Mouse (Mus musculus) lung, postnatal 0 days (tissue): ENCODE measurements around the gene Dync1i1.

Source experiments
- CTCF ChIP-seq: IDR thresholded peaks from 2 replicates; pipeline ENCODE4 v1.5.1; 2016; ENCODE audit warnings: antibody characterized with exemption, mild to moderate bottlenecking
- EP300 ChIP-seq: IDR thresholded peaks from 2 replicates; pipeline ENCODE4 v1.6.1; 2016; ENCODE audit warnings: antibody characterized with exemption, mild to moderate bottlenecking, control low read depth

DNA sequence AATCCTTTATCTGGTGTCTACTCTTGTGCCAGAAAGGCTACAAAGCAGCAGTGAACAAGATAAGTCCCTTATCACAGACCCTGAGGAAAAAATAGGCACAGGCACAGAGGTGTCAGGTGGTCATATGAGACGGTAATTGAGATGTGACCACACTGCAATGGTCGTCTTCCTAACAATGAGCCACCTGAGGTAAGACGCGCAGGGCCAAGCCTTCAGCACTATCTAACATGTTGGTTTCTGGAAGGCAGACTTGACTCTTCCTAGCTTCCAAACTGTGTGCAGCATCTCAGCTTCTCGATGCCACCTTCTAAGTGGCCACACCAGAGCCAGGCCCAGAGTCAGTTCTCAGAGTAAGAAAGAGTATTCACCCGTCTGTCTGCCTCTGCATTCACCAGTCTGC, 341.8 kb downstream of the Dync1i1 start:
- TF ChIP-seq CTCF: no peak
- no peak for TF ChIP-seq EP300
